Mouse (Mus musculus): ENCODE measurements at regions not wholly inside any gene's neighbourhood (a gene's known extent, or its start where the extent isn't known, plus 50 kb on each side); places are given as distances from the start of the nearest gene placed in this dataset.

DNA sequence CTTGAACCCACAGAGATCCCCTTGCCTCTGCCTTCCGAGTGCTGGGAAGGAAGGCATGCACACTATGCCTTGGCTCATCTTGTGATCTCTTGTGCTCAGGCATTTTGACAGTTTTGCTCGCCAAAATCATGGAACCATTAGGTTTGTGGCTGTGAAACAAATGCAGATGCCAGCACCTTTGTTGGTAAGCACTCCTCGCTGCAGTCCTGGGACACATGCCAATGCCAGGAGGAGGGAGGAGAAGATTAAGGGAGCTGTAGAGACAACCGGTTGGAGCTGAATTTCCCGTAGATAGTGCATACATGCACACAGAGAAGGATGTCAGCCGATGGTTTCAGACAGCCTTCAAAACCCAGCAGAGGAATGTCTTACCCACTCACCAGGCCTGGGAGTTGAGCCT is 275.5 kb downstream of the Spry2 start:
- TF ChIP-seq POLR2A (IDR thresholded peaks at IDR 0.05; ENCODE audit: control insufficient read depth in 1 of 2, insufficient read depth in 1 of 2, low read depth in 1 of 2, low read length in 2 of 2, poor library complexity in 1 of 2) (no peak), RCOR1 (IDR thresholded peaks at IDR 0.05; ENCODE audit: low read depth, low read length) (no peak), EP300 (IDR thresholded peaks at IDR 0.05; ENCODE audit: low read depth in 1 of 2, low read length in 2 of 2) (no peak), USF1 (IDR thresholded peaks at IDR 0.05; ENCODE audit: low read depth, low read length) (no peak)
